Mouse (Mus musculus) neural tube, embryonic 13.5 days (tissue): Measurements from ENCODE around the gene Itih4. TPM values are rescaled to one million over a fixed set of nuclear protein-coding genes. Genes with fewer than 3 reads are reported as not detected.

ENCODE experiments used
- ATAC-seq: fragments of 200-750 bp; cut with Nextera tagmentation; 2 replicates; pipeline ENCODE4 v1.8.0; 2017; ENCODE audit warnings: low read depth, mild to moderate bottlenecking, moderate TSS enrichment, moderate library complexity
- H3K27ac ChIP-seq: fragments of 300-500 bp; sonication (generic); replicated peaks from 2 replicates; pipeline ENCODE4 v1.5.1; 2015; ENCODE audit warnings: moderate library complexity, mild to moderate bottlenecking, inconsistent platforms
- H3K27me3 ChIP-seq: fragments of 300-500 bp; sonication (generic); 2 replicates; pipeline ENCODE4 v1.6.1; 2015; ENCODE audit warnings: mild to moderate bottlenecking, inconsistent platforms
- H3K36me3 ChIP-seq: fragments of 300-500 bp; sonication (generic); 2 replicates; pipeline ENCODE4 v1.6.1; 2015; ENCODE audit warnings: mild to moderate bottlenecking, inconsistent platforms
- H3K4me1 ChIP-seq: fragments of 300-500 bp; sonication (generic); replicated peaks from 2 replicates; pipeline ENCODE4 v1.6.1; 2015; ENCODE audit warnings: inconsistent platforms
- H3K4me2 ChIP-seq: fragments of 300-500 bp; sonication (generic); 2 replicates; pipeline ENCODE4 v1.6.1; 2015; ENCODE audit warnings: inconsistent platforms, mild to moderate bottlenecking, moderate library complexity
- H3K4me3 ChIP-seq: fragments of 300-500 bp; sonication (generic); 2 replicates; pipeline ENCODE4 v1.5.1; 2015; ENCODE audit warnings: mild to moderate bottlenecking, inconsistent platforms
- H3K9ac ChIP-seq: fragments of 300-500 bp; sonication (generic); 2 replicates; pipeline ENCODE4 v1.6.1; 2015; ENCODE audit warnings: moderate library complexity, mild to moderate bottlenecking, inconsistent platforms
- H3K9me3 ChIP-seq: fragments of 300-500 bp; sonication (generic); 2 replicates; pipeline ENCODE4 v1.6.1; 2016; ENCODE audit warnings: inconsistent platforms
- WGBS: fragments of 180-500 bp; shearing (Covaris S2); methylation state at CpG from one replicate; pipeline ENCODE4 v1.1.7; 2015; 5-methylcytosine and 5-hydroxymethylcytosine counted together
- polyA plus RNA-seq: library from polyadenylated mRNA; unstranded; fragments of >200 nt; fragmentation: Nextera tagmentation; extraction: Ambion mirVana; gene quantifications from 2 replicates; pipeline ENCODE4 v1.2.1, GENCODE M21; 2015

Itih4 gene
- polyA plus RNA-seq, 1 experiment from 2014 or later, result not detected

- Histone ChIP-seq H3K9ac (no peak overlapping the region), H3K4me3 (no peak overlapping the region), H3K27me3 (no peaks in the 10 kb centered on the region), H3K9me3 (no peaks in the 10 kb centered on the region), H3K4me1 (no peaks in the 10 kb centered on the region), H3K27ac (no peak overlapping the region), H3K36me3 (0 out of 2 replicates have a peak, but pooled peaks cover 2% of the 10 kb centered on the region), H3K4me2 (no peak overlapping the region)
- ATAC-seq, result no peak
- WGBS, result 87% methylated on average over 17 of the region's 17 CpGs
Observed at GRCm38 (mm10) chr14:30880811-30881717, 5.2 kb upstream of the Itih4 start.

- Histone ChIP-seq H3K4me1 (no peaks in the 10 kb centered on the region), H3K4me2 (no peak overlapping the region), H3K4me3 (no peak overlapping the region), H3K27ac (no peak overlapping the region), H3K9ac (no peak overlapping the region), H3K27me3 (no peaks in the 10 kb centered on the region), H3K9me3 (no peaks in the 10 kb centered on the region), H3K36me3 (0 out of 2 replicates have a peak, but pooled peaks cover 2% of the 10 kb centered on the region)
- no peak for ATAC-seq
- WGBS, result 94% methylated on average over 3 of the region's 3 CpGs
Observed at GRCm38 (mm10) chr14:30881718-30882108, 4.6 kb upstream of the Itih4 start.

GRCm38 (mm10) chr14:30885298-30885697, 978 bp upstream of the Itih4 start:
- H3K36me3 ChIP-seq, result no peaks in the 10 kb centered on the region
- H3K9ac ChIP-seq, result no peak overlapping the region
- H3K27ac ChIP-seq, result no peak overlapping the region
- no peaks in the 10 kb centered on the region for H3K27me3 ChIP-seq
- 29% methylated on average over 3 of the region's 3 CpGs for WGBS
- no peaks in the 10 kb centered on the region for H3K9me3 ChIP-seq
- ATAC-seq, result no peak
- H3K4me1 ChIP-seq, result peaks cover 6% of the 10 kb centered on the region; the same call in 1 of the 2 replicates
- H3K4me2 ChIP-seq, result no peak overlapping the region
- no peak overlapping the region for H3K4me3 ChIP-seq

- no peaks in the 10 kb centered on the region for H3K9me3 ChIP-seq
- no peak for ATAC-seq
- no peak overlapping the region for H3K9ac ChIP-seq
- H3K4me2 ChIP-seq, result 0 out of 2 replicates have a peak overlapping the region, but pooled peaks have one; percentile 13
- no peaks in the 10 kb centered on the region for H3K36me3 ChIP-seq
- WGBS, result 22% methylated on average over 9 of the region's 9 CpGs
- peaks cover 6% of the 10 kb centered on the region; the same call in 1 of the 2 replicates for H3K4me1 ChIP-seq
- H3K4me3 ChIP-seq, result no peak overlapping the region
- H3K27me3 ChIP-seq, result no peaks in the 10 kb centered on the region
- H3K27ac ChIP-seq, result no peak overlapping the region
Observed at GRCm38 (mm10) chr14:30888271-30888732, 2.0 kb downstream of the Itih4 start.

GRCm38 (mm10) chr14:30899972-30900371, 13.7 kb downstream of the Itih4 start:
- no peaks in the 10 kb centered on the region for H3K36me3 ChIP-seq
- H3K4me3 ChIP-seq, result no peak overlapping the region
- no peak overlapping the region for H3K27ac ChIP-seq
- H3K4me1 ChIP-seq, result no peaks in the 10 kb centered on the region
- 24% methylated on average over 3 of the region's 3 CpGs for WGBS
- no peaks in the 10 kb centered on the region for H3K27me3 ChIP-seq
- H3K9me3 ChIP-seq, result no peaks in the 10 kb centered on the region
- ATAC-seq, result no peak
- no peak overlapping the region for H3K9ac ChIP-seq
- no peak overlapping the region for H3K4me2 ChIP-seq

- Histone ChIP-seq H3K4me2 (no peak overlapping the region), H3K27ac (no peak overlapping the region), H3K9ac (no peak overlapping the region), H3K9me3 (no peaks in the 10 kb centered on the region), H3K36me3 (no peaks in the 10 kb centered on the region), H3K4me1 (no peaks in the 10 kb centered on the region), H3K27me3 (no peaks in the 10 kb centered on the region), H3K4me3 (no peak overlapping the region)
- no peak for ATAC-seq
- 92% methylated on average over 5 of the region's 5 CpGs for WGBS
Observed at GRCm38 (mm10) chr14:30902628-30903027, 16.4 kb downstream of the Itih4 start.

- Histone ChIP-seq H3K27ac (no peak overlapping the region), H3K4me2 (no peak overlapping the region), H3K4me3 (no peak overlapping the region)
Observed at GRCm38 (mm10) chr14:30903036-30903435, 16.8 kb downstream of the Itih4 start.

GRCm38 (mm10) chr14:30904307-30904706, 18.0 kb downstream of the Itih4 start:
- Histone ChIP-seq H3K9me3 (no peaks in the 10 kb centered on the region), H3K4me1 (no peaks in the 10 kb centered on the region), H3K27ac (no peak overlapping the region), H3K36me3 (no peaks in the 10 kb centered on the region), H3K9ac (no peak overlapping the region), H3K4me2 (no peak overlapping the region), H3K27me3 (no peaks in the 10 kb centered on the region), H3K4me3 (no peak overlapping the region)
- no peak for ATAC-seq
- WGBS, result 88% methylated on average over 8 of the region's 8 CpGs

More at GRCm38 (mm10) chr14:30903036-30903435, 16.8 kb downstream of the Itih4 start:
- Histone ChIP-seq H3K36me3 (no peaks in the 10 kb centered on the region), H3K9me3 (no peaks in the 10 kb centered on the region), H3K9ac (no peak overlapping the region), H3K4me1 (no peaks in the 10 kb centered on the region), H3K27me3 (no peaks in the 10 kb centered on the region)
- 60% methylated on average over 3 of the region's 3 CpGs for WGBS
- no peak for ATAC-seq

- no peaks in the 10 kb centered on the region for H3K4me1 ChIP-seq
- WGBS, result 96% methylated on average over 6 of the region's 6 CpGs
Observed at GRCm38 (mm10) chr14:30906001-30906400, 19.7 kb downstream of the Itih4 start.

GRCm38 (mm10) chr14:30907814-30908265, 21.6 kb downstream of the Itih4 start:
- no peaks in the 10 kb centered on the region for H3K4me1 ChIP-seq
- no peaks in the 10 kb centered on the region for H3K9me3 ChIP-seq
- no peak overlapping the region for H3K4me3 ChIP-seq
- H3K27me3 ChIP-seq, result no peaks in the 10 kb centered on the region
- H3K4me2 ChIP-seq, result no peak overlapping the region
- ATAC-seq, result no peak
- H3K27ac ChIP-seq, result no peak overlapping the region
- no peaks in the 10 kb centered on the region for H3K36me3 ChIP-seq
- 77% methylated on average over 3 of the region's 3 CpGs for WGBS
- H3K9ac ChIP-seq, result no peak overlapping the region

More at GRCm38 (mm10) chr14:30906001-30906400, 19.7 kb downstream of the Itih4 start:
- Histone ChIP-seq H3K27me3 (no peaks in the 10 kb centered on the region), H3K9ac (no peak overlapping the region), H3K36me3 (no peaks in the 10 kb centered on the region), H3K27ac (no peak overlapping the region), H3K9me3 (no peaks in the 10 kb centered on the region), H3K4me2 (no peak overlapping the region), H3K4me3 (no peak overlapping the region)
- ATAC-seq, result no peak

- H3K4me3 ChIP-seq, result no peak overlapping the region
- no peak overlapping the region for H3K9ac ChIP-seq
- H3K27me3 ChIP-seq, result no peaks in the 10 kb centered on the region
- H3K4me1 ChIP-seq, result no peaks in the 10 kb centered on the region
- no peak overlapping the region for H3K27ac ChIP-seq
- no peak overlapping the region for H3K4me2 ChIP-seq
- WGBS, result 92% methylated on average over 8 of the region's 8 CpGs
- no peak for ATAC-seq
- no peaks in the 10 kb centered on the region for H3K36me3 ChIP-seq
- H3K9me3 ChIP-seq, result no peaks in the 10 kb centered on the region
Observed at GRCm38 (mm10) chr14:30911141-30911540, 24.9 kb downstream of the Itih4 start.

- Histone ChIP-seq H3K9ac (no peak overlapping the region), H3K27me3 (no peaks in the 10 kb centered on the region), H3K36me3 (no peaks in the 10 kb centered on the region), H3K4me1 (no peaks in the 10 kb centered on the region), H3K4me3 (no peak overlapping the region), H3K9me3 (no peaks in the 10 kb centered on the region), H3K4me2 (no peak overlapping the region), H3K27ac (no peak overlapping the region)
- WGBS, result 85% methylated on average over 8 of the region's 8 CpGs
- no peak for ATAC-seq
Observed at GRCm38 (mm10) chr14:30912641-30913040, 26.4 kb downstream of the Itih4 start.
